9 mouse cellular contexts compared by ENCODE assay signal in genomic region chr12:50544855-50545609, GRCm38 (mm10).
DNase-seq lines count a peak whose midpoint lies in the region; ATAC-seq and TF ChIP-seq lines count a peak whose summit lies in the region.
"Had no signal": no experiment of that assay in that cellular context is flagged by ENCODE, and none has a peak within 500 bp of the region (broad histone marks: within the 10 kb centered on the region; RNA-seq: fewer than 3 reads in every experiment).

No protein-coding gene starts in this region.

- TF ChIP-seq CTCF in cortical plate, adult 2 months (IDR thresholded peaks at IDR 0.05; ENCODE audit: extremely low read depth, insufficient read depth, low read length) = no peak
- TF ChIP-seq CTCF in olfactory bulb, adult 2 months (IDR thresholded peaks at IDR 0.05; ENCODE audit: insufficient read depth, low read depth, low read length) = no peak

- no peak for TF ChIP-seq POLR2A in cortical plate, adult 2 months (IDR thresholded peaks at IDR 0.05; ENCODE audit: extremely low read depth, insufficient read depth, low read length)
- TF ChIP-seq POLR2A in olfactory bulb, adult 2 months (IDR thresholded peaks at IDR 0.05; ENCODE audit: insufficient read depth, low read depth, low read length) = no peak

- no peaks in the 10 kb centered on the region for H3K27me3 ChIP-seq in neural tube, embryonic 11.5 days (ENCODE audit: control insufficient read depth, insufficient read depth, low read length)
- H3K27me3 ChIP-seq in heart, embryonic 16.5 days (ENCODE audit: control insufficient read depth, insufficient read depth, low read length) = no peaks in the 10 kb centered on the region

- H3K4me3 ChIP-seq in neural tube, embryonic 11.5 days (ENCODE audit: low read depth, low read length) = no peak overlapping the region
- H3K4me3 ChIP-seq in cortical plate, adult 2 months (ENCODE audit: insufficient read depth, low read length) = no peak overlapping the region
- H3K4me3 ChIP-seq in heart, embryonic 16.5 days (ENCODE audit: low read length) = no peak overlapping the region
- H3K4me3 ChIP-seq in olfactory bulb, adult 2 months (ENCODE audit: insufficient read depth, low read depth, low read length) = no peak overlapping the region

- no peaks in the 10 kb centered on the region for H3K9me3 ChIP-seq in neural tube, embryonic 11.5 days (ENCODE audit: control insufficient read depth, low read length)
- H3K9me3 ChIP-seq in heart, embryonic 16.5 days (replicated peaks; ENCODE audit: control insufficient read depth, low read length) = no peaks in the 10 kb centered on the region

- H3K36me3 ChIP-seq in neural tube, embryonic 11.5 days (ENCODE audit: control insufficient read depth, insufficient read depth, low read length) = no peaks in the 10 kb centered on the region
- no peaks in the 10 kb centered on the region for H3K36me3 ChIP-seq in heart, embryonic 16.5 days (ENCODE audit: control insufficient read depth, insufficient read depth)

- WGBS in neural tube, embryonic 11.5 days = 50% methylated on average over 8 of the region's 8 CpGs
- 43% methylated on average over 8 of the region's 8 CpGs for WGBS in heart, embryonic 16.5 days
- WGBS in olfactory bulb, adult 2 months = 50% methylated on average over 8 of the region's 8 CpGs

- H3K27ac ChIP-seq in neural tube, embryonic 11.5 days (ENCODE audit: low read depth, low read length) = no peak overlapping the region
- 0 out of 2 replicates have a peak overlapping the region, but pooled peaks have one; percentile 19 for H3K27ac ChIP-seq in cortical plate, adult 2 months (ENCODE audit: insufficient read depth, low read length)
- H3K27ac ChIP-seq in heart, embryonic 16.5 days (ENCODE audit: low read length) = peak overlapping the region; percentile 33; the same call in 1 of the 2 replicates
- 0 out of 2 replicates have a peak overlapping the region, but pooled peaks have one; percentile 23 for H3K27ac ChIP-seq in olfactory bulb, adult 2 months (ENCODE audit: insufficient read depth, low read depth, low read length)

- no peak overlapping the region for H3K9ac ChIP-seq in neural tube, embryonic 11.5 days (ENCODE audit: low read length)
- no peak overlapping the region for H3K9ac ChIP-seq in heart, embryonic 16.5 days (ENCODE audit: low read length)

- ATAC-seq in neural tube, embryonic 11.5 days (ENCODE audit: insufficient read depth, low FRiP score, low TSS enrichment) = 0 out of 2 replicates have a peak, but pooled peaks have one; percentile 39
- peak; percentile 83; the same call in 1 of the 2 replicates for ATAC-seq in heart, embryonic 16.5 days (replicated peaks; ENCODE audit: extremely low read depth, insufficient read depth, low FRiP score)
- ATAC-seq: intestine, postnatal 0 days had no signal

- DNase-seq in neural tube, embryonic 11.5 days (ENCODE audit: low spot score) = peak; percentile 26
- no peak for DNase-seq in neural tube, embryonic 10.5 days (ENCODE audit: extremely low spot score, low spot score)
- no peak for DNase-seq in frontal cortex, postnatal 25 days (ENCODE audit: low spot score in 2 of 2)
- no peak for DNase-seq in right cerebral cortex, adult 2 months (ENCODE audit: low spot score in 2 of 2)
- no peak for DNase-seq in right cerebral cortex, adult 18-20 months

- no peak overlapping the region for H3K4me2 ChIP-seq in neural tube, embryonic 11.5 days (ENCODE audit: low read depth)
- H3K4me2 ChIP-seq in heart, embryonic 16.5 days (ENCODE audit: low read depth, low read length) = no peak overlapping the region

- peaks cover 5% of the 10 kb centered on the region; the same call in 1 of the 2 replicates for H3K4me1 ChIP-seq in neural tube, embryonic 11.5 days (ENCODE audit: control insufficient read depth, insufficient read depth, low read length)
- H3K4me1 ChIP-seq in cortical plate, adult 2 months (ENCODE audit: control insufficient read depth, insufficient read depth, low read length) = peaks cover 2% of the 10 kb centered on the region; the same call in 1 of the 2 replicates
- peaks cover 25% of the 10 kb centered on the region for H3K4me1 ChIP-seq in heart, embryonic 16.5 days (ENCODE audit: control insufficient read depth, insufficient read depth, low read length)
- peaks cover 3% of the 10 kb centered on the region for H3K4me1 ChIP-seq in olfactory bulb, adult 2 months (ENCODE audit: control insufficient read depth, insufficient read depth, low read length)
